Mouse (Mus musculus): ENCODE results near the gene Ear6. TPM values are rescaled to one million over a fixed set of nuclear protein-coding genes. Genes with fewer than 3 reads are reported as not detected.
A peak's percentile ranks its signal among the peaks of the same experiment; 100 is the strongest.

Ear6 gene
- total and polyA plus RNA-seq, 3 experiments, result not detected

DNA sequence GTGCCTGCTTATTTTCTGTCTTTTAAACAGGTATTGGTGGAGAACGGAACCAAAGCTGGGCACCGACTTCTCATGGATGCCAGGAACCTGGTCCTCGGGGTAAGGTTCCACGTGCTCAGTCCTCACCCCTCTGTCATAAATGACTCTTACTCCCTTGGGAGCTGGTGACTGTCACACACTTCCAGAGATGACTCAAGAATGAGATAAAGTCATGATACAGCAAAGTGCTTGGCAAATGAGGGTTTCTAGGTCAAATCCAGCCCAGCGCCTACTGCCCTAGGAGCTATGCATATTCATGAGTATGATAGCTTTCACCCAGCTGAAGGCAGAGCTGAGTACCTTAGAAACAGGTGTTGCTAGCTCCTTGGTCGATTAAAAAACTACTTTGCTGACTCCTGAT is 36.3 kb downstream of the Ear6 start (continued):
- TF ChIP-seq MXI1 (IDR thresholded peaks at IDR 0.05; ENCODE audit: low read depth, low read length), result peak; percentile 27; the same call in 1 of the 2 replicates
- no peak for TF ChIP-seq CTCF (conservative IDR thresholded peaks at IDR 0.05 in 1 of 2, IDR thresholded peaks at IDR 0.05 in 1 of 2; ENCODE audit: low read depth in 2 of 2, low read length in 2 of 2)
- TF ChIP-seq NELFE (IDR thresholded peaks at IDR 0.05; ENCODE audit: low read depth, low read length), result no peak
- 0 out of 2 replicates have a peak, but pooled peaks have one; percentile 25 for TF ChIP-seq MYC (IDR thresholded peaks at IDR 0.05; ENCODE audit: low read depth, low read length)
- TF ChIP-seq TCF12 (IDR thresholded peaks at IDR 0.05; ENCODE audit: low read depth, low read length), result no peak
- no peak for TF ChIP-seq RAD21 (IDR thresholded peaks at IDR 0.05; ENCODE audit: low read depth, low read length)
- no peak for TF ChIP-seq E2F4 (IDR thresholded peaks at IDR 0.05; ENCODE audit: insufficient replicate concordance, low read depth, low read length)

DNA sequence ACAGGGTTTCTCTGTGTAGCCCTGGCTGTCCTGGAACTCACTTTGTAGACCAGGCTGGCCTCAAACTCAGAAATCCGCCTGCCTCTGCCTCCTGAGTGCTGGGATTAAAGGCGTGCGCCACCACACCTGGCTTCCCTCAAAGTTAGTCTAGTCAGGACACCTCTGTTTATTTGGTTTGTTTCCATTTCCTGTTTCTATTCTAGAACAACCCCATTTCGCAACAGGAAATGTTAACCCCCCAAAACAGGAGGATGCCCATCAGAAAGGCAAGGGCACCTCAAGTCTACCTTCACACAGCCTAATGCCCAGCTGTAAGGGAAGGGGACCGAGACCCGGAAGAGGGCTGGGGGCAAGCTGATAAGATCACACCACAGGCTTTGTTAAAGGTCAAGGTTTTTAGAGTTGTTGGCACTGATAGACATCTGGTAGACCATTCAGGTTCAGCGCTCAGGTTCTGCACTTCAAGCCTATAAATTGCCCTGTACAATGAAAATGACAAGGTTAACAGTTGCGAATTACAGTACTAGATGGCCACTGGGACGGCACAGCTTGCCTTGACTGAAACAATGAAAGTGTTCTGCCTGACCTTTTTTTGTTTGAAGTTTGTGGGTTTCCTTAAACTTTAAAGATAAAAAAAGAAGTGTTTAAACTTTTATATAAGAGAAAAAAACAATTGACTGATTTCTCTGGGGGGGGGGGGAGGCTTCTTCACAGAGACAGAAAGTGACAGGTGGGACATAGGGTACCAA is 38.9 kb downstream of the Ear6 start, which contains the start of gene Slc39a2:
TSS of gene Slc39a2 (plus strand) at position 699 of the 749 bp plus-strand sequence.
- Histone ChIP-seq H3K27ac (ENCODE audit: insufficient read depth, low read depth) (no peak within 1 kb of the TSS), H3K36me3 (replicated peaks in 1 of 2; ENCODE audit: control insufficient read depth in 1 of 2, insufficient read depth in 1 of 2, low read length in 1 of 2) (peaks cover 47 to 83% of the 10 kb centered on the region in 2 experiments), H3K4me1 (ENCODE audit: control insufficient read depth in 1 of 2, insufficient read depth in 2 of 2) (peaks cover 0 to 5% of the 10 kb centered on the region in 2 experiments; a peak in 1 of 4 replicates), H3K9ac (ENCODE audit: insufficient read depth, low read depth) (no peak within 1 kb of the TSS), H3K4me2 (ENCODE audit: insufficient read depth, low read depth, poor library complexity, severe bottlenecking) (no peak within 1 kb of the TSS), H3K27me3 (replicated peaks) (no peaks in the 10 kb centered on the region), H3K79me2 (replicated peaks; ENCODE audit: control insufficient read depth, extremely low read depth, insufficient read depth, poor library complexity, severe bottlenecking) (no peaks in the 10 kb centered on the region), H3K4me3 (replicated peaks in 1 of 3; ENCODE audit: low read depth in 2 of 3, low read length in 2 of 3, poor library complexity in 1 of 3) (no peak within 1 kb of the TSS), H3K9me3 (replicated peaks; ENCODE audit: low read length) (no peaks in the 10 kb centered on the region)
- dilution Hi-C loops (cut with MboI; ENCODE audit: extremely low pct_ligation_motif_present, extremely low pct_unique_long_range_greater_than_20kb, low sequenced_read_pairs), result no loop called here
- TF ChIP-seq MAX (IDR thresholded peaks at IDR 0.05; ENCODE audit: low read length) (no peak), KAT2A (IDR thresholded peaks at IDR 0.05; ENCODE audit: insufficient replicate concordance, low read length) (no peak), RCOR1 (conservative IDR thresholded peaks at IDR 0.05; ENCODE audit: low read depth, low read length) (no peak), RAD21 (IDR thresholded peaks at IDR 0.05; ENCODE audit: low read depth, low read length) (no peak), ZC3H11A (IDR thresholded peaks at IDR 0.05; ENCODE audit: low read depth, low read length) (no peak), CTCF (conservative IDR thresholded peaks at IDR 0.05 in 1 of 2, IDR thresholded peaks at IDR 0.05 in 1 of 2; ENCODE audit: low read depth in 2 of 2, low read length in 2 of 2) (no peak), USF2 (conservative IDR thresholded peaks at IDR 0.05; ENCODE audit: low read depth, low read length) (no peak), NRF1 (IDR thresholded peaks at IDR 0.05; ENCODE audit: low read depth, low read length) (no peak), MAZ (IDR thresholded peaks at IDR 0.05; ENCODE audit: low read depth, low read length) (no peak)
- DNase-seq (ENCODE audit: extremely low read depth), result no peak
- in situ Hi-C loops (cut with MboI; ENCODE audit: low pct_ligation_motif_present, low pct_unique_long_range_greater_than_20kb, low sequenced_read_pairs), result no loop called here

DNA sequence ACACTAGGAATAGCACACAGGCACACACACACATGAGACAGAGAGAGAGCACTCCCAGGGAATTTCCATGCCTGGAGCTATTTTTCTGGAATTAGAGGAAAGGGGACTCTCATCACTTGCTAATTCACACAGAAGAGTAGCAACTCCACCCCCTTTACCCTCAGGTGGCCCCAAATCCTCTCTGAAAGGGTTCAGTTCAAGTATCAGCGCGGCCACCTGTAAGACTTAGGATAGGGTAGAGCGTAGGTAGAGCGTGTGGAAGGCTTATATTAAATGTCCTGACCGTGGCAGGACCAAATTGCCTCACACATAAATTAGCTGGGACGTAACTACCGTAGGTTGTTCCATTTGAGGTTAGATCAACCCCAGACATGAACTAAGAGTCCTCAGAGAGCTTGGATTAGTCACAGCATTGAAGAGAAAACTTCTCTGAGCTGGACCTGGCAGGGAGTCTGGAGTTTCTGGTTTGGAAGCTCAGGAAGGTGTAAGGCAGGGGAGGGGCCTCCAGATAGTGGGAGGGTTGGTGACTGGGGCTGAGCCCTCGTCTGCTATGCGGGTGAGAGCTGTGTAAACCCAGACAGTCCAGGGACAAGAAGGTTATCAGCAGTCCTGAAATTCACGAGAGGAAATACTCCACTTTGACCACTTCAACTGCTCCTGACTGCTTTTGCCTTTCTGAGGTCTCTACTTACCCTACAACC is 39.7 kb downstream of the Ear6 start:
- dilution Hi-C loops (cut with MboI; ENCODE audit: extremely low pct_ligation_motif_present, extremely low pct_unique_long_range_greater_than_20kb, low sequenced_read_pairs) (no loop called here), in situ Hi-C loops (cut with MboI; ENCODE audit: low pct_ligation_motif_present, low pct_unique_long_range_greater_than_20kb, low sequenced_read_pairs) (no loop called here)

More for the DNA sequence above, 39.7 kb downstream of the Ear6 start:
- no peak overlapping the region for H3K9ac ChIP-seq (ENCODE audit: insufficient read depth, low read depth)
- H3K9me3 ChIP-seq (replicated peaks; ENCODE audit: low read length), result no peaks in the 10 kb centered on the region
- no peaks in the 10 kb centered on the region for H3K79me2 ChIP-seq (replicated peaks; ENCODE audit: control insufficient read depth, extremely low read depth, insufficient read depth, poor library complexity, severe bottlenecking)
- TF ChIP-seq HCFC1 (IDR thresholded peaks at IDR 0.05; ENCODE audit: low read depth, low read length) (no peak), CTCF (conservative IDR thresholded peaks at IDR 0.05 in 1 of 2, IDR thresholded peaks at IDR 0.05 in 1 of 2; ENCODE audit: low read depth in 2 of 2, low read length in 2 of 2) (no peak), ZNF384 (IDR thresholded peaks at IDR 0.05; ENCODE audit: low read depth, low read length) (peak; percentile 44; the same call in 1 of the 2 replicates)
- DNase-seq (ENCODE audit: extremely low read depth), result no peak
- H3K4me3 ChIP-seq (replicated peaks in 1 of 3; ENCODE audit: low read depth in 2 of 3, low read length in 2 of 3, poor library complexity in 1 of 3), result no peak overlapping the region
- no peak overlapping the region for H3K27ac ChIP-seq (ENCODE audit: insufficient read depth, low read depth)
- H3K36me3 ChIP-seq (replicated peaks in 1 of 2; ENCODE audit: control insufficient read depth in 1 of 2, insufficient read depth in 1 of 2, low read length in 1 of 2), result peaks cover 41 to 79% of the 10 kb centered on the region in 2 experiments
- no peak overlapping the region for H3K4me2 ChIP-seq (ENCODE audit: insufficient read depth, low read depth, poor library complexity, severe bottlenecking)
- peaks cover 0 to 5% of the 10 kb centered on the region in 2 experiments; a peak in 1 of 4 replicates for H3K4me1 ChIP-seq (ENCODE audit: control insufficient read depth in 1 of 2, insufficient read depth in 2 of 2)
- H3K27me3 ChIP-seq (replicated peaks), result no peaks in the 10 kb centered on the region

Data from CH12.LX (cell line).